Mouse (Mus musculus): ENCODE results near the gene Snx27.

Snx27 gene

GRCm38 (mm10) chr3:94476301-94477035 lies 106.0 kb downstream of the Snx27 start:
- peak; percentile 53 for DNase-seq

GRCm38 (mm10) chr3:94473567-94474232 lies 108.8 kb downstream of the Snx27 start:
- DNase-seq: no peak

GRCm38 (mm10) chr3:94473115-94473505 lies 109.4 kb downstream of the Snx27 start:
- DNase-seq: no peak

GRCm38 (mm10) chr3:94472447-94473114 lies 109.9 kb downstream of the Snx27 start:
- DNase-seq: peak; percentile 13

GRCm38 (mm10) chr3:94468931-94469330 lies 113.6 kb downstream of the Snx27 start:
- no peak for DNase-seq

- DNase-seq: no peak
Measured at GRCm38 (mm10) chr3:94465632-94466430, 116.7 kb downstream of the Snx27 start.

- no peak for DNase-seq
Measured at GRCm38 (mm10) chr3:94463926-94464578, 118.5 kb downstream of the Snx27 start.

GRCm38 (mm10) chr3:94459834-94460233 lies 122.7 kb downstream of the Snx27 start:
- DNase-seq: no peak

GRCm38 (mm10) chr3:94457055-94457454 lies 125.5 kb downstream of the Snx27 start:
- DNase-seq: no peak

GRCm38 (mm10) chr3:94456529-94457000 lies 126.0 kb downstream of the Snx27 start:
- DNase-seq: peak; percentile 84

- DNase-seq: no peak
Measured at GRCm38 (mm10) chr3:94449377-94449776, 133.1 kb downstream of the Snx27 start.
